Mouse (Mus musculus) forebrain, embryonic 12.5 days (tissue): ENCODE data around the gene Akp3. TPM values are rescaled to one million over a fixed set of nuclear protein-coding genes. Genes with fewer than 3 reads are reported as not detected.

Experiments
- ATAC-seq: fragments of 200-750 bp; cut with Nextera tagmentation; 2 replicates; pipeline ENCODE4 v1.8.0; 2017; ENCODE audit warnings: moderate TSS enrichment; ENCODE audit not compliant: low FRiP score
- H3K27ac ChIP-seq: fragments of 300-500 bp; sonication (generic); 2 replicates; pipeline ENCODE4 v1.5.1; 2016; ENCODE audit warnings: mild to moderate bottlenecking
- H3K27me3 ChIP-seq: fragments of 300-500 bp; sonication (generic); 2 replicates; pipeline ENCODE4 v1.6.1; 2016; ENCODE audit warnings: mild to moderate bottlenecking
- H3K36me3 ChIP-seq: fragments of 300-500 bp; sonication (generic); replicated peaks from 2 replicates; pipeline ENCODE4 v1.6.1; 2016; ENCODE audit warnings: mild to moderate bottlenecking
- H3K4me1 ChIP-seq: fragments of 300-500 bp; sonication (generic); 2 replicates; pipeline ENCODE4 v1.6.1; 2016
- H3K4me2 ChIP-seq: fragments of 300-500 bp; sonication (generic); 2 replicates; pipeline ENCODE4 v1.6.1; 2016; ENCODE audit warnings: mild to moderate bottlenecking, moderate library complexity
- H3K4me3 ChIP-seq: fragments of 300-500 bp; sonication (generic); replicated peaks from 2 replicates; pipeline ENCODE4 v1.5.1; 2016; ENCODE audit warnings: mild to moderate bottlenecking
- H3K9ac ChIP-seq: fragments of 300-500 bp; sonication (generic); 2 replicates; pipeline ENCODE4 v1.6.1; 2016; ENCODE audit warnings: mild to moderate bottlenecking
- H3K9me3 ChIP-seq: fragments of 300-500 bp; sonication (generic); 2 replicates; pipeline ENCODE4 v1.6.1; 2016
- WGBS: fragments of 180-500 bp; shearing (Covaris S2); methylation state at CpG from one replicate; pipeline ENCODE4 v1.1.7; 2016; 5-methylcytosine and 5-hydroxymethylcytosine counted together
- polyA plus RNA-seq: library from polyadenylated mRNA; unstranded; fragments of >200 nt; fragmentation: Nextera tagmentation; extraction: Ambion mirVana; gene quantifications from 2 replicates; pipeline ENCODE4 v1.2.1, GENCODE M21; 2016

Gene Akp3
- polyA plus RNA-seq, 1 experiment from 2014 or later = not detected

DNA sequence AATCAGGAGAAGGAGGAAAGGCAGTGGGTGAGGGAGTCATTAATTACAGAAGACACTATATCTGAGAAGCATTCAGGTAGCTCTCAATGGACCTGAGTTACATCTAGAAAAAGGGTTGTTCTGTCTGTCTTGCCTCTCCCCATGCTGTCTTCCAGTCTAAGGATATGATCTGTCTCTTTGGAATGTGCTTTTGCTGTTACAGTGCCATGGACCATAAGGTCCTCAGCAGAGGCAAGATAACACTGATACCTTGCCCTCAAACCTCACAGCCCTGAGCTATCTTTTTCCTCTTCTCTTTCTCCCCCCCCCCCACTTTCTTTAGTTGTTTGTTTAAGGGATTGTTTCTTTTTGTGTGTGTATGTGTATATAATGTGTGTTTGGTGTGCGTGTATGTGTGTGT, 10.0 kb upstream of the Akp3 start:
- ATAC-seq = no peak
- 76% methylated on average over 1 of the region's 1 CpGs for WGBS
- no peak overlapping the region for H3K4me3 ChIP-seq

DNA sequence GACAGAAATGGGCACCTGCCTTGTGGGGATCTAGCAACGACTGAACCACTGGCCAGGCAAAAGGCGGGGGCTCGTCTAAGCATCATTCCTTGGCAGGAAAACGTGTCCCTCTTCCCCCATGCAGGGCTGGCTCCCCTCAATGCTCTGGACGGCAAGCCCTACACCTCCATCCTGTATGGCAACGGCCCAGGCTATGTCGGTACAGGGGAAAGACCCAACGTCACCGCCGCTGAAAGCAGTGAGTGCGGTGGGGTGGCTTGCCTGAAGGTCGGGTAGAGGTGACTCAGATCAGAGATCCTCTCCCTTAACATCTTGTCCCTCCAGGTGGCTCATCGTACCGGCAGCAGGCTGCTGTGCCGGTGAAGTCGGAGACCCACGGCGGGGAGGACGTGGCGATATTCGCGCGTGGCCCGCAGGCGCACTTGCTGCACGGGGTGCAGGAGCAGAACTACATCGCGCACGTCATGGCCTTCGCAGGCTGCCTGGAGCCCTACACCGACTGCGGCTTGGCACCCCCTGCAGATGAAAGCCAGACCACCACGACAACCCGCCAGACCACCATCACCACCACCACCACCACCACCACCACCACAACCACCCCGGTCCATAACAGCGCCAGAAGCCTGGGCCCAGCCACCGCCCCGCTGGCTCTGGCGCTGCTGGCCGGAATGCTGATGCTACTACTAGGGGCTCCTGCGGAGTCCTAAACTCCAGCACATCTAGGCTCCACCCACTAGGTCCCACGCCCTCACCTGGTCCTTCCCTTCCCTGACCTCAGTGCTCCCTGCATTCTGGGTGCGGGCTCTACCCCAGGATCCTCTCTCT, 2.6 kb downstream of the Akp3 start:
- WGBS = 7% methylated on average over 43 of the region's 43 CpGs

More for the DNA sequence above, 10.0 kb upstream of the Akp3 start:
- Histone ChIP-seq H3K27ac (no peak overlapping the region), H3K36me3 (no peaks in the 10 kb centered on the region), H3K4me2 (no peak overlapping the region), H3K9me3 (no peaks in the 10 kb centered on the region), H3K27me3 (no peaks in the 10 kb centered on the region), H3K9ac (no peak overlapping the region), H3K4me1 (no peaks in the 10 kb centered on the region)

DNA sequence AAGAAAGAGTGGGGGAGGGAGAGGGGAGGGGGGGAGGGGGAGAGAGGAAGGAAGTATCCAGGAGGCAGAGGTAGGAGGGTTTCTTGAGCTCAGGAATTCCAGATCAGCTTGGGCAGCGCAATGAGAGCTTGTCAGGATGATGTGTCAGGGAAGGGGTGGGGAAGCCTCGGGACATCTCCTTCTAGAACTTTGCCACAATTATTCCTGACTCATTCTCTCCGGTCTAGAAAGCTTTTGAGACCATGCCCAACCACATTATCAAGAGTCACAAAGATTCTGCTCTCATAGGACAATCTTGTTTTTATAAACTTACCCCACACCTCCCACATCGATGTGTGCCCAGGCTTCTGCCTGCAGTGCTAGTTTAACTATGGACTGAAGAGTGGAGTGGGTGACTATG, 7.0 kb downstream of the Akp3 start:
- Histone ChIP-seq H3K9ac (no peak overlapping the region), H3K9me3 (no peaks in the 10 kb centered on the region), H3K4me2 (no peak overlapping the region), H3K4me1 (peaks cover 10% of the 10 kb centered on the region; the same call in 1 of the 2 replicates), H3K27me3 (peaks cover 25% of the 10 kb centered on the region), H3K36me3 (no peaks in the 10 kb centered on the region), H3K27ac (no peak overlapping the region), H3K4me3 (no peak overlapping the region)
- no peak for ATAC-seq
- WGBS = 97% methylated on average over 4 of the region's 4 CpGs

More for the DNA sequence above, 2.6 kb downstream of the Akp3 start:
- H3K27ac ChIP-seq = no peak overlapping the region
- H3K9me3 ChIP-seq = no peaks in the 10 kb centered on the region
- H3K36me3 ChIP-seq = no peaks in the 10 kb centered on the region
- H3K9ac ChIP-seq = no peak overlapping the region
- ATAC-seq = no peak
- H3K27me3 ChIP-seq = peaks cover 45% of the 10 kb centered on the region
- peaks cover 10% of the 10 kb centered on the region; the same call in 1 of the 2 replicates for H3K4me1 ChIP-seq
- H3K4me2 ChIP-seq = peak overlapping the region; percentile 38
- peak overlapping the region; percentile 13 for H3K4me3 ChIP-seq

DNA sequence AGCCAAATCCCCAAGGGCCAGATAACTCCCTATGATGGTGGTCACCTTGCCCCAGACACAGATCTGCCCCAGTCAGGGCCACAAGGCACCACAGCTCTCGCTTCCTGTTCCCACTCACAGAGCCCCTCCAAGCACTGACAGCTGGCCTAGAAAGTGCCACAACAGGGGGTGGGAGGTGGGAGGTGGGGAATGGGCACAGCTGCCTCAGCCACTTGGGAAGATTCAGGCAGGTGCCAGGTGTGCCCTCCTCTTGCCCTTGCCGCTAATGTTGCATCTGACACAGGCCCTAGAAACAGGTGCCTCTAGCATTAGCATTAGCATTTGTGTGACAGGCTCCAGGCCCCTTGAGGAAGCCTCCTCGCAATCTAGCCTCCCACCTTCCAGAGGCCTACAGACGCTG, 16.8 kb downstream of the Akp3 start:
- H3K27me3 ChIP-seq = no peaks in the 10 kb centered on the region
- peaks cover 5% of the 10 kb centered on the region; the same call in 1 of the 2 replicates for H3K4me1 ChIP-seq
- WGBS = 83% methylated on average over 4 of the region's 4 CpGs
- no peak for ATAC-seq
- H3K9me3 ChIP-seq = no peaks in the 10 kb centered on the region
- no peak overlapping the region for H3K9ac ChIP-seq
- H3K36me3 ChIP-seq = no peaks in the 10 kb centered on the region
- H3K4me3 ChIP-seq = no peak overlapping the region
- H3K4me2 ChIP-seq = no peak overlapping the region
- no peak overlapping the region for H3K27ac ChIP-seq

DNA sequence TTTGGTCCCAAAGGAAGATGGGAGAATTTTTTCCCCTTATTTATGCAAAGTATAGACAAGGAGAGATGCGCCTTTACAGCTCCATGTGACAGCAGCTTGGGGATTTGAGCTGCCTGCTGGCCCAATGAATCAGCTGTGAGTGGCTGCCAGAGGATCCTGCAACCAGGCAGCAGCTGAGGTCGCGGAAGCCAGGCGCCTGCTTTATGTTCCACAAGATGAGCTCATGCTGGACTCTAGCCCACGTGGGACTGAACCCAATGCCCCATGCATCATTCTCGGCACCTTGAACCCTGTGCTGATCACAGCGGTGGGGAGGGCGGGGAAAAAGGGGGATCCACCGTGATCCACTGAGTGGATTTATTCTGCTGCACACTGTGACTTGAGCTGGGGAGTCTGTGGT, 17.7 kb downstream of the Akp3 start:
- Histone ChIP-seq H3K9me3 (no peaks in the 10 kb centered on the region), H3K36me3 (no peaks in the 10 kb centered on the region), H3K27me3 (peaks cover 2% of the 10 kb centered on the region; the same call in 1 of the 2 replicates), H3K9ac (no peak overlapping the region; the same call in 1 of the 2 replicates), H3K4me2 (no peak overlapping the region), H3K4me1 (peaks cover 5% of the 10 kb centered on the region; the same call in 1 of the 2 replicates), H3K27ac (peak overlapping the region; percentile 42; the same call in 1 of the 2 replicates), H3K4me3 (no peak overlapping the region)
- 0 out of 2 replicates have a peak, but pooled peaks have one; percentile 53 for ATAC-seq
- 82% methylated on average over 9 of the region's 9 CpGs for WGBS

DNA sequence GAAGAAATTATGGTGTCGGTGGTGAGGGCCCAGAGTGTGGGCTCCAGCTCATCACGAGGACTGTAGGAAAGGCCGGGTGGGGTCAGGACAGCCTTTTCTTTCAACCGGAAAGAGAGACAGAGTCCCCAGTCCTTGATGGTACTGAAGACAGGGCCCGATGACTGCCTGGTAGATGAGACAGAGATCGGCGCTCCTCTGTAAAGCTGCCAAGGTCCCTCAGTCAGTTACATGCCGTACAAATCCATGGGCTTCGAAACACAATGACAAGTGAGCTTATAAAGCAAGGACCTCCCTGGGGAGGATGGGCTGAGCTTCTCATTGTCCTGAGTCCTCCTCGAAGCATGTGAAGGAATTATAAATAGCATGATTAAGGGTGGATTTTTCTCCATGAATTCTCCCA, 18.4 kb downstream of the Akp3 start:
- WGBS = 79% methylated on average over 10 of the region's 10 CpGs
- H3K27me3 ChIP-seq = peaks cover 9% of the 10 kb centered on the region; the same call in 1 of the 2 replicates

DNA sequence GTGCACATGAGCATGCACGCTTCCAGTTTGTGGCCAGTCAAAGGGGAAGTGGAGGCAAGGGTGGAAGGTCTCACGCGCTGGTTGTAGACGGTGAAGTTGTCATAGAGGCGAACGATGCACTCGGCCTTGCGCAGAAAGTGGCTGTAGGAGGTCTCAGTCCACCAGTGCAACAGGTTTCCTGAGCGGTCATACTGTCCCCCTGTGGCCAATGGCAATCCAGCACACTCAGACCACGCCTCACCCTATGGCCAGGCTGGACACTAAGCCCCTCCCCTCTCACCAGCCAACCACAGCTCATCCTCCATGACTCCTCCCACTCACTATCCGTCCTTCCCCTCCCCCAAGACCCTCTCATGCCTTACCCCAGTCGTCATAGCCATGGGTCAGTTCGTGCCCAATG, 24.6 kb downstream of the Akp3 start:
- no peak for ATAC-seq
- no peaks in the 10 kb centered on the region for H3K9me3 ChIP-seq

More for the DNA sequence above, 18.4 kb downstream of the Akp3 start:
- no peak overlapping the region for H3K27ac ChIP-seq
- H3K9me3 ChIP-seq = no peaks in the 10 kb centered on the region
- H3K4me3 ChIP-seq = no peak overlapping the region
- no peak for ATAC-seq
- no peak overlapping the region for H3K9ac ChIP-seq
- H3K4me2 ChIP-seq = no peak overlapping the region
- peaks cover 5% of the 10 kb centered on the region; the same call in 1 of the 2 replicates for H3K4me1 ChIP-seq
- no peaks in the 10 kb centered on the region for H3K36me3 ChIP-seq

DNA sequence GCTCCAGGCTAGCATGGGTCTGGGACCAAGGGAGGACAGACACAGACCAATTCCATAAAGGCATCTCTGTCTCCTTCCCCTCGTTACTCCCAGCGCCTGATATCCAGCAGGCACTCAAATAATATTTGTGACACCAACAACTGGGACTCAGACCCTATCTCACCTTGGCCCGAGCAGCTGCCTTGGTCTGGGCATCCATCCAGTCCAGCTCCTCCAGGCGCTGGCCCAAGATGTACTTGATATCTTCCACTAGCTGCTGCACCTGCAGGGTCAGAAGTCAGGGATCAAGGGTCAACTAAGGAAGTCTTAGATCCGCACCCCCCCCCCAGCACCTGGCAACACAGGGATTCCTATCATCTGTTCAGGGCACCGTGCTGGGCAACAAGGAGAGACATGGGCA, 26.5 kb downstream of the Akp3 start:
- H3K9me3 ChIP-seq = no peaks in the 10 kb centered on the region
- H3K36me3 ChIP-seq = no peaks in the 10 kb centered on the region
- H3K4me1 ChIP-seq = peaks cover 26% of the 10 kb centered on the region
- H3K27ac ChIP-seq = no peak overlapping the region
- no peak overlapping the region for H3K9ac ChIP-seq
- H3K4me2 ChIP-seq = no peak overlapping the region
- no peak overlapping the region for H3K4me3 ChIP-seq
- 90% methylated on average over 6 of the region's 6 CpGs for WGBS
- H3K27me3 ChIP-seq = peaks cover 90% of the 10 kb centered on the region
- no peak for ATAC-seq

More for the DNA sequence above, 24.6 kb downstream of the Akp3 start:
- H3K4me3 ChIP-seq = no peak overlapping the region
- no peak overlapping the region for H3K4me2 ChIP-seq
- H3K27me3 ChIP-seq = peaks cover 72% of the 10 kb centered on the region
- WGBS = 37% methylated on average over 13 of the region's 13 CpGs
- peaks cover 9% of the 10 kb centered on the region for H3K4me1 ChIP-seq
- H3K9ac ChIP-seq = no peak overlapping the region
- H3K27ac ChIP-seq = no peak overlapping the region
- H3K36me3 ChIP-seq = no peaks in the 10 kb centered on the region

DNA sequence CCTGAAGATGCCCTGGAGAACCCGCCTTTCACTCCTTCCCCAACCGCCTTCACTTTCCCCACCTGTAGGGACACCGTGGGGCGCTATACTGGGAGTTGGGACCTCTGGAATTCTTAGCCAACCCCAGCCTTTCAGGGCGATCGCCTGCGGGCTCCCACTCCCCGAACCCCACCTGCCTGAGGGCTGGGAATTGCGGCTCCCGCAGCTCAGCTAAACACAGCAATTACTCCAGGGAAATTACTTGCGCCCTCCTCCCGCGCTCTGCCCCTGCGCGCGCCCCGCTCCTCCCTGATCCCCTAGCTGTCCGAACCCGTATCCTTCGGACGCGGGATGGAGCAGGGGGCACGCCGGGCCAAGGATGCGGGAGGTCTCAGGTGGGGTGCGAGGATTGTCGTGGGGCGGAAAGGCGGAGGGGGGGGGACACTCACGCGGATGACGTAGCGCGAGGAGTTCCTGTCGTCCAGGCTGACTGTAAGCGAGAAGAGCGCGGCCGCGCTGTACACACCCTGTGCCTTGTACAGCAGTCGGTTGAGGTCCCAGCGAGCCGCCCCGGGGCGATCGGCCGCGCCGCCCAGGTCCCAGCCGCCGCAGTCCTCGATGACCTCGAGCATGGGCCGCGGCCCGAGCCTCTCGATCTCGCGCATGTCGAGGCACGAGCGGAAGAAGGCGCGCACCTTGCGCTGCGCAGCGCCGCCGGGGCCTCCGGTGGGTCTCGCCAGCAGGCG, 29.2 kb downstream of the Akp3 start:
- H3K4me1 ChIP-seq = peaks cover 26% of the 10 kb centered on the region
- peak overlapping the region; percentile 73 for H3K4me2 ChIP-seq
- under 1% methylated on average over 72 of the region's 72 CpGs for WGBS
- no peak overlapping the region for H3K27ac ChIP-seq
- peak overlapping the region; percentile 48 for H3K4me3 ChIP-seq
- peak; percentile 40; the same call in 1 of the 2 replicates for ATAC-seq
- no peaks in the 10 kb centered on the region for H3K9me3 ChIP-seq
- peaks cover 100% of the 10 kb centered on the region for H3K27me3 ChIP-seq
- H3K9ac ChIP-seq = peak overlapping the region; percentile 36
- H3K36me3 ChIP-seq = no peaks in the 10 kb centered on the region

DNA sequence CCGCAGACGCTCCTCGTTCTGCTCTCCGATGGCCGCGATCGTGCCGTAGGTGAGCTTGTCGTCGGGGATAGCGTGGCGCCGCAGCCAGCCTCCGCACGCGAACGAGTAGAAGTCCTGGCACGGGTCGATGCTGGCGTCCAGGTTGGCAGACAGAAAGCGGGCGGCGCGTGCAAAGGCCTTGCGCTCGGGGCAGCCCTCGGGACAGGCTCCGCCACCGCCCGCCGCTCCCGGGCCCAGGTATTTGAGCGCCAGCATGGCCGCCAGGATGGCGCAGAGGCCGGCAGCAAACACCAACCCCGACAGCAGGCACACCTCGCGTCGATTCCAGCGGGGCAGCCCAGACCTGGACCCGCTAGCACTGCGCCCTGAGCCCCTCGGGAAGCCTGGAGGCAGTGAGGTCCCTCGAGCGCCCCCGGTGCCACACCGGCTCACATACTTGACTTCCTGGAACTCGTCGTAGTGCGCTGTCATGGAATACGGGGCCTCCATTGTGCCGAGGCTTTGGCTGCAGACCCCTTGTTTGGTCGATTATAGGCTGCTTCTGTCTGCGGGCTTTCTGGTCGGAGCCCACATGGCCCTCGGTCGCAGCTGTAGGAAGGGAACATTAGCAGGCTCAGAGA, 29.8 kb downstream of the Akp3 start:
- peak overlapping the region; percentile 48 for H3K4me3 ChIP-seq
- no peak for ATAC-seq
- WGBS = 2% methylated on average over 56 of the region's 58 CpGs
- H3K27ac ChIP-seq = no peak overlapping the region
- peaks cover 100% of the 10 kb centered on the region for H3K27me3 ChIP-seq
- no peaks in the 10 kb centered on the region for H3K9me3 ChIP-seq
- H3K4me1 ChIP-seq = peaks cover 26% of the 10 kb centered on the region
- peak overlapping the region; percentile 36; the same call in 1 of the 2 replicates for H3K9ac ChIP-seq
- H3K4me2 ChIP-seq = peak overlapping the region; percentile 73
- H3K36me3 ChIP-seq = no peaks in the 10 kb centered on the region

DNA sequence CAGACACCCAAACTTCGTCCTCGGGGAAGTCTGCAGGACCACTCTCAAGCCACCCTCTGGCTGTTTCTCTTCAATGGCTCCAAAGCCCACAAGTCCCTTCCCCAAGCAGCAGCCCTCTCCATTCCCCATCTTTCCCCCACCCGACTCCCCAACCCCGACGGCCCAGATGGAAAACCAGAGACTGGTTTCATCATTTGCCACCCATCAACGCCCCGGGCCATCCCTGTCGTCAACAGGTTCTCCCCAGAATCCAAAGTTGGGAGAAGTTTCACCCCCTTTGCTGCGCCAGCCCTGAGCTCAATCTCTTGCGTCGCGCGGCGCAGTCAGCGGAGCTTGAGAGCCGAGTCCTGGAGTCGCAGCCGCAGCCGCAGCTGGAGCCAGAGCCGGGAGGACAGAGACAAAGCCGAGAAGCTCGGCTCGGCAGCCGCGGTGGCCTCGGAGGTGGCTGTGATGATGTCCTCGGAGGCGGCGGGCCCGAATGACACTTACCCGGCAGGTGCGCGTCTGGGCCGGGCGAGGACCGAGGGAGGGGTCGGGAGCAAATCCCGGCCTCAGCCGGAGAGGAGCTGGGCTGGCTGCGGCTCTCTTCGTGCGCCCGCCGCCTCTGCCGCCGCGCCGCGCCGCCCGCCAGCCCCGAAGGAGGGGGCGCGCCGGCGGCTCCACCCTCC, 30.9 kb downstream of the Akp3 start:
- under 1% methylated on average over 47 of the region's 56 CpGs for WGBS
- peak overlapping the region; percentile 25; the same call in 1 of the 2 replicates for H3K27ac ChIP-seq

More for the DNA sequence above, 30.9 kb downstream of the Akp3 start:
- peak; percentile 42 for ATAC-seq
- peak overlapping the region; percentile 73 for H3K4me2 ChIP-seq
- no peaks in the 10 kb centered on the region for H3K36me3 ChIP-seq
- H3K4me3 ChIP-seq = peak overlapping the region; percentile 48
- H3K9ac ChIP-seq = peak overlapping the region; percentile 49
- peaks cover 26% of the 10 kb centered on the region for H3K4me1 ChIP-seq
- H3K27me3 ChIP-seq = peaks cover 89% of the 10 kb centered on the region
- H3K9me3 ChIP-seq = no peaks in the 10 kb centered on the region
